Mouse (Mus musculus): ENCODE data around the gene Ywhag. TPM values are rescaled to one million over a fixed set of nuclear protein-coding genes. Genes with fewer than 3 reads are reported as not detected.

The Ywhag gene
- polyA plus RNA-seq, 1 experiment, result 227 TPM

DNA sequence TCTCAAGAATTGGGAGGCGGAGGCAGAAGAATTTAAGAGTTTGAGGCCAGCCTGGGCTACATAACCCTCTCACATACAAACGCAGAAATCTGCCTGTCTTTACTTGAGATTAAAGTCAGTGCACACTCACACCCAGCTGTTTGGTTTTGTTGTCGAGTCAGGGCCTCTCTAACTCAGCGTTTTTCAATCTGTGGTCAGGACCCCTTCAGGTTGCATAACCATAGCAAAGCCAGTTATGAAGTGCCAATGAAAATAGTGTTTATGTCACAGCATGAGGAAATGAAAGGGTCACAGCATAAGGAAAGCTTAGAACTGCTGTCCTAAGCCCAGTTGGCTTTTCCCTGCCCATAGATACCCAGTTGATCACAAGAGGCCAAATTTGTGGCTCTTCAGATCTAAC is 27.6 kb downstream of the Ywhag start:
- Histone ChIP-seq H3K4me3 (ENCODE audit: insufficient read depth, poor library complexity, severe bottlenecking) (no peak overlapping the region), H3K36me3 (ENCODE audit: control insufficient read depth, insufficient read depth) (peaks cover 69% of the 10 kb centered on the region), H3ac (ENCODE audit: control insufficient read depth, insufficient read length, low read depth) (no peak overlapping the region), H3K27me3 (ENCODE audit: control insufficient read depth, insufficient read depth, insufficient read length) (no peaks in the 10 kb centered on the region), H3K79me2 (ENCODE audit: control insufficient read depth, insufficient read depth) (peaks cover 58% of the 10 kb centered on the region), H3K79me3 (ENCODE audit: low read depth) (peaks cover 54% of the 10 kb centered on the region)
- TF ChIP-seq MYOG (IDR thresholded peaks at IDR 0.05; ENCODE audit: control insufficient read depth, extremely low read depth, insufficient read length), result no peak
- TF ChIP-seq MYOD1 (IDR thresholded peaks at IDR 0.05; ENCODE audit: control insufficient read depth, insufficient read length, low read depth), result no peak
- peak; percentile 6 for TF ChIP-seq CEBPB (IDR thresholded peaks at IDR 0.05; ENCODE audit: low read depth)

DNA sequence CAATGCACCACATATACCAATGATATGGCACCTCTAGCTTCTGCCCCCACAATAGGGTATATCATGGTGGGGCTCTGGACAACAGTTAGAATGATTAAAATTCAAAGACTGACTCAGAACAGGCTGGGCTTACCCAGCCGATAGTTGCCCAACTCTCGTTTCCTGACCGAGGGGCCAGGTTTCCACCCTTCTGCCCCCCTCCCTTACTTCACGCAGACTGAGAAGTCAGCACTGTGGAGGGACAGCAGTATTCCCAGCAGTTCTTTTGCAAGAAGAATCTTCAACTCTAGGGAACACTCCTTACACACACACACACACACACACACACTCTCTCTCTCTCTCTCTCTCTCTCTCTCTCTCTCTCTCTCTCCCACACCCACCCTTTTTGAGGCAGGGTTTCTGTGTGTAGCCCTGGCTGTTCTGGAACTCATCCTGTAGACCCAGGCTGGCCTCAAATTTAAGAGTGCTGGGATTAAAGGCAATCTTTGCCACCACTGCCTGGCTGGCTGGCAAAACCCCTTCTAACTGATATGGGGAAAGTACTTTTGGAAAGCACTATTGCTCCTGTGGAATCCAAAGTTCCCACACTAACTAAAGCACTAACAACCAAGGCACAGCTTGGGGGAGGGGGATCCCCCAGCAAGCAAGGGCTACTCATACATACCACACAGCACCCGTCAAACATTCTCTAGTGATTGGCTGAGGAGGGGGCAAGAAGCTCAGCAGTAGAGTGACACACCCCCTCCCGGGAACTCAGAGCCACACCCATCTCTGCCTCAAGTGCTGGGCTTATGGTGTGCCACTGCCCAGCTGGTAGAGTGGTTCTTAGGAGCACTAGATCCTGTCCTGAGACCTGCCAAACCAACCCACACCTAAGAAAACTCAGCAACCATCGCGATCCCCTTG is 28.8 kb downstream of the Ywhag start:
- Histone ChIP-seq H3K36me3 (ENCODE audit: control insufficient read depth, insufficient read depth) (peaks cover 58% of the 10 kb centered on the region), H3K4me3 (ENCODE audit: insufficient read depth, poor library complexity, severe bottlenecking) (no peak overlapping the region), H3K79me2 (ENCODE audit: control insufficient read depth, insufficient read depth) (peaks cover 45% of the 10 kb centered on the region), H3ac (ENCODE audit: control insufficient read depth, insufficient read length, low read depth) (no peak overlapping the region), H3K27me3 (ENCODE audit: control insufficient read depth, insufficient read depth, insufficient read length) (no peaks in the 10 kb centered on the region), H3K79me3 (ENCODE audit: low read depth) (peaks cover 42% of the 10 kb centered on the region)
- TF ChIP-seq FOSL1 (IDR thresholded peaks at IDR 0.05; ENCODE audit: insufficient read depth, low read length, poor library complexity, severe bottlenecking), result no peak

GRCm38 (mm10) chr5:135904259-135904658 is 30.2 kb downstream of the Ywhag start:
- no peak for TF ChIP-seq MYOD1 (IDR thresholded peaks at IDR 0.05; ENCODE audit: control insufficient read depth, insufficient read length, low read depth)
- no peak for TF ChIP-seq CTCF (IDR thresholded peaks at IDR 0.05; ENCODE audit: control insufficient read depth, insufficient read depth, insufficient read length)
- TF ChIP-seq CEBPB (IDR thresholded peaks at IDR 0.05; ENCODE audit: low read depth), result no peak
- TF ChIP-seq MYOG (IDR thresholded peaks at IDR 0.05; ENCODE audit: control insufficient read depth, extremely low read depth, insufficient read length), result no peak
- no peak for TF ChIP-seq MAX (IDR thresholded peaks at IDR 0.05)
- no peak for TF ChIP-seq FOSL1 (IDR thresholded peaks at IDR 0.05; ENCODE audit: insufficient read depth, low read length, poor library complexity, severe bottlenecking)
- no peak for TF ChIP-seq USF1 (IDR thresholded peaks at IDR 0.05; ENCODE audit: low read depth)
- no peak overlapping the region for H3K4me3 ChIP-seq (ENCODE audit: insufficient read depth, poor library complexity, severe bottlenecking)
- peaks cover 45% of the 10 kb centered on the region for H3K36me3 ChIP-seq (ENCODE audit: control insufficient read depth, insufficient read depth)
- H3K79me2 ChIP-seq (ENCODE audit: control insufficient read depth, insufficient read depth), result peaks cover 32% of the 10 kb centered on the region
- peaks cover 29% of the 10 kb centered on the region for H3K79me3 ChIP-seq (ENCODE audit: low read depth)
- no peak overlapping the region for H3ac ChIP-seq (ENCODE audit: control insufficient read depth, insufficient read length, low read depth)
- no peaks in the 10 kb centered on the region for H3K27me3 ChIP-seq (ENCODE audit: control insufficient read depth, insufficient read depth, insufficient read length)

GRCm38 (mm10) chr5:135903551-135904151 is 30.8 kb downstream of the Ywhag start:
- Histone ChIP-seq H3K27me3 (ENCODE audit: control insufficient read depth, insufficient read depth, insufficient read length) (no peaks in the 10 kb centered on the region), H3ac (ENCODE audit: control insufficient read depth, insufficient read length, low read depth) (no peak overlapping the region), H3K79me3 (ENCODE audit: low read depth) (peaks cover 24% of the 10 kb centered on the region), H3K79me2 (ENCODE audit: control insufficient read depth, insufficient read depth) (peaks cover 26% of the 10 kb centered on the region), H3K36me3 (ENCODE audit: control insufficient read depth, insufficient read depth) (peaks cover 39% of the 10 kb centered on the region), H3K4me3 (ENCODE audit: insufficient read depth, poor library complexity, severe bottlenecking) (no peak overlapping the region)
- TF ChIP-seq FOSL1 (IDR thresholded peaks at IDR 0.05; ENCODE audit: insufficient read depth, low read length, poor library complexity, severe bottlenecking) (no peak), CTCF (IDR thresholded peaks at IDR 0.05; ENCODE audit: control insufficient read depth, insufficient read depth, insufficient read length) (peak; percentile 85)

GRCm38 (mm10) chr5:135903058-135903457 is 31.4 kb downstream of the Ywhag start:
- no peak overlapping the region for H3ac ChIP-seq (ENCODE audit: control insufficient read depth, insufficient read length, low read depth)
- no peak for TF ChIP-seq MYOG (IDR thresholded peaks at IDR 0.05; ENCODE audit: control insufficient read depth, extremely low read depth, insufficient read length)
- TF ChIP-seq MAX (IDR thresholded peaks at IDR 0.05), result no peak
- no peak for TF ChIP-seq MYOD1 (IDR thresholded peaks at IDR 0.05; ENCODE audit: control insufficient read depth, insufficient read length, low read depth)
- TF ChIP-seq USF1 (IDR thresholded peaks at IDR 0.05; ENCODE audit: low read depth), result no peak
- no peak for TF ChIP-seq CTCF (IDR thresholded peaks at IDR 0.05; ENCODE audit: control insufficient read depth, insufficient read depth, insufficient read length)
- no peak for TF ChIP-seq FOSL1 (IDR thresholded peaks at IDR 0.05; ENCODE audit: insufficient read depth, low read length, poor library complexity, severe bottlenecking)
- TF ChIP-seq CEBPB (IDR thresholded peaks at IDR 0.05; ENCODE audit: low read depth), result no peak
- peaks cover 33% of the 10 kb centered on the region for H3K36me3 ChIP-seq (ENCODE audit: control insufficient read depth, insufficient read depth)
- H3K79me3 ChIP-seq (ENCODE audit: low read depth), result peaks cover 18% of the 10 kb centered on the region
- H3K79me2 ChIP-seq (ENCODE audit: control insufficient read depth, insufficient read depth), result peaks cover 20% of the 10 kb centered on the region
- H3K27me3 ChIP-seq (ENCODE audit: control insufficient read depth, insufficient read depth, insufficient read length), result no peaks in the 10 kb centered on the region
- H3K4me3 ChIP-seq (ENCODE audit: insufficient read depth, poor library complexity, severe bottlenecking), result no peak overlapping the region

All from C2C12 (cell line).